Mouse (Mus musculus) A20 (cell line): ENCODE data around the gene Syt3.

Experiments
- DNase-seq: peaks from one replicate; pipeline ENCODE4 v3.0.0-alpha.2; 2011; ENCODE audit warnings: low read depth, low spot score

Gene Syt3

DNA sequence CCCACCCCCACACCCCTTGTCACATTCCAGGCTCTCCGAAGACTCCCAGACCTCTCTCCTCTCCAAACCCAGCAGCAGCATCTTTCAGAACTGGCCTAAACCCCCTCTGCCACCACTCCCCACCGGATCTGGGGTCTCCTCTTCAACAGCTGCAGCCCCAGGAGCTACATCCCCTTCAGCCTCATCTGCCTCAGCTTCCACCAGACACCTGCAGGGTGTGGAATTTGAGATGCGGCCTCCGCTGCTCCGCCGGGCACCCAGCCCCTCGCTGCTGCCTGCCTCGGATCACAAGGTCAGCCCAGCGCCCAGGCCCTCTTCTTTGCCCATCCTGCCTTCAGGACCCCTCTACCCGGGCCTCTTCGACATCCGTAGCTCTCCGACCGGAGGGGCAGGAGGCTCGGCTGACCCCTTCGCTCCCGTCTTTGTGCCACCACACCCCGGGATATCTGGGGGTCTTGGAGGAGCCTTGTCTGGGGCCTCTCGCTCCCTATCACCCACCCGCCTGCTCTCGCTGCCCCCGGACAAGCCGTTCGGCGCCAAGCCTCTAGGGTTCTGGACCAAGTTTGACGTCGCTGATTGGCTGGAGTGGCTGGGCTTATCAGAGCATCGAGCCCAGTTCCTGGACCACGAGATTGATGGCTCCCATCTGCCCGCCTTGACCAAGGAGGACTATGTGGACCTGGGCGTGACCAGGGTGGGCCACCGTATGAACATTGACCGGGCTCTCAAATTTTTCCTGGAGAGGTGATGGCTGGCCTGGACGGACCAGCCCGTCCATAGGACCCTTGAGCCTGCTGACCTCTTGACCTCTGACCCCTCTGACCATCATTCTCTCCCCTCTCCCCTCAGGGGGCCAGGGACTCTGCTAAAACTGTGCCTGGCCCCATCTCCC, 27.1 kb upstream of the Syt3 start:
- DNase-seq = no peak

DNA sequence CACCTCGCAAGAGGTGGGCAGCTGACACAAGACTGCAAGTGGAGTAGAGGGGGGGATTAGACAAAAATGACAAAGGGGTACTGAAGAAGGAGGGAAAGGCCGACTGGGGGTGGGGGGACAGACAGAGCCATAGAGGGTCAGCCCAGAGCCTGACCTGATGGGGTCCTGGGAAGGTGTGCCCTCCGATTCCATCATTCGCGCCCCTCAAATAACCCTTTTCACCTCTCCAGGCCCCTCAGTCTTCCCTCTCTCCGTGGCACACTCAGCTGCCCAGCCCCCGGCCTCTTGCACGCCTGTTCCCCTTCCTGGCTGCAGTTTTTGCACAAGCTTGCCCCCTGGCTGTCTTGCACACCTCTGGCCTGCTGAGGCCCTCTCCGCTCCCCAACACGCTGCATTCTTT, 26.4 kb upstream of the Syt3 start:
- no peak for DNase-seq

DNA sequence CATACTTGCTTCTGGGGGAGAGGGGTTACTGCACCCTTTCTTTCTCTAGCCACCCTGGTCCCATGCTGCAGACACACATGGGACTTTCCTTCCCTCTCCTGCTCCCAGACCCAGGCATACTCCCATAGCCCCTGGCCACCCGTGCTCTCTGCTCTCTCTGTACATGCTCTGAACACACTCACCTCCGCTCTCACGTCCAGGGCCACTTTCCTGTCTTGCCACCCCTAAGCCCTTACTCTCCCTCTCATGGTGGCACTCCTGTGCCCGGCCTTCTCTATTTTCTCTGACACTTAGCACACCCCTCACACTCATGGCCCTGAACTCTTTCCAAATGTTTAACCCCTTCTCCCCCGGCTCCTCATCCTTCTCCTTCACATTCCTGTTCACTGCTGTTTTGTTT, 25.9 kb upstream of the Syt3 start:
- no peak for DNase-seq

DNA sequence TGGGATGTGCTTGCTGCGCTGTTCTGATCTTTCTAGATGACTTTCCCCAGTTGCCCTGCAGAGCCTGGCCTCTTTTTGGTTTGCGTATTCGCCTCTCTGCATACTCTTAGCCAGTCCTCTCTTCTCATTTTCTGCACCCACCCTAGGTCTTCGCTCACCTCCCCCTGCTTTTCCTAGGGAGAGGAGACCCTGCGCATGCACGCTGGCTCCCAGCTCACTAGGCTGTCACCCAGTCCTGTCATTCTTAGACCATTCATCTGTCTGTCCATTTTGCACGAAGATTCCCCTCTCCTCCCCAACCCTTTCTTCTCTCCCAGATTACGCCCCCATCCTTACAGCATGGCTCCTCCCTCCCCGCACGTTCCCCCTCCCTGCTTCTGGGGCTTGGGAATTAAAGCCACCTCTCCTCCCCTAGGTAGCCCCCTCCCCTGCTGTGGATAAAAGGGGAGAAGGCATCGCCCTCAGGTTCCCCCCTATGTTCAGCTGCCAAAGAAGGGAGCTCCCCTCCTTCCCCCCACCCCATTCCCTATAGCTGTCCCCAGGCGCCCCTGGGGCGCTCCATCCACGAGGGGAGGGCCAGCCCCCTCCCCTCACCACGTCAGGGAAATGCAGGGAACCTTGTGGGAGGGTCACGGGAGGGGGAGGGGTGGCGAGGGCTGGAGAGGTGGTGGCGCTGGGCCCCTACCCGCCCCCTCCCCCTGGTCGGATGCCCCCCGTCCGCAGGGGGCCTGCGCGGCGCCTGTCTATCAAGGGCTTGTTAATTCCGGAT, 24.8 kb upstream of the Syt3 start:
- no peak for DNase-seq

DNA sequence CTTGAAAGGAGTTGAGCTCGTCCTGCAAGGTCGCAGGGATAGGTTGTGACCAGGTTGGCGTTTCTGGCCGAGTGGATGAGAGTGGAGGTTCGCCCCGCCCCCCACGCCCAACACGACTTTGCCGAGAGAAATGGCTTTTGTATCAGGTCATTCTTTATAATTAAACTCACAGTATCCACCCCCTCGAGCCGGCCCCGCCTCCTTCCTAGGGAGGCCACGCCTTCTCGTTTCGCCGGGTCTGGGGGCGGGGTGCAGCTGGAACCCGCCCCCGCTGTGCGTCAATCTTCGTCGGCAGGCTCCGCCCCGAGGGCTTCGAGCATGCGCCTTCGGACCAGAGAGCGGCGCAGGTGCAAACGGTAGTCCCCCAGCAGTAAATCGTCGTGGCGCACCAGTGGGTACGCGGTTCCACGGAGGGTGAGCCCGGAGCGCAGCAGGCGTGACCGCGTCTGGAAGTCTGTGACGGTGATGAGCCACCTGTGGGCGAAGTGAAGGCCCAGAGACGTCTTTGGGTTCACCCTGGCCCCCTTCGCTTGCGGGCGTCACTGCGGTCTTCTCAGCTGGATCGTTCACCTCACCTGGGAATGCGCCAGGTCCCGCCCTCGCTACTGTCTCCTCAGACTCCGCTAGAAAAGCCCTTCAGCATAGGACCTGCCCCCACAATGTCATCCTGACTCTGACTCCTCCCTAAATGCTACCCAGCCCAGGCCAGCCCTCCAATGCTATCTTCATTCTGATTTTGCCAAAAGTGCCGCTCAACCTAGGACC, 23.8 kb upstream of the Syt3 start:
- peak; percentile 98 for DNase-seq

DNA sequence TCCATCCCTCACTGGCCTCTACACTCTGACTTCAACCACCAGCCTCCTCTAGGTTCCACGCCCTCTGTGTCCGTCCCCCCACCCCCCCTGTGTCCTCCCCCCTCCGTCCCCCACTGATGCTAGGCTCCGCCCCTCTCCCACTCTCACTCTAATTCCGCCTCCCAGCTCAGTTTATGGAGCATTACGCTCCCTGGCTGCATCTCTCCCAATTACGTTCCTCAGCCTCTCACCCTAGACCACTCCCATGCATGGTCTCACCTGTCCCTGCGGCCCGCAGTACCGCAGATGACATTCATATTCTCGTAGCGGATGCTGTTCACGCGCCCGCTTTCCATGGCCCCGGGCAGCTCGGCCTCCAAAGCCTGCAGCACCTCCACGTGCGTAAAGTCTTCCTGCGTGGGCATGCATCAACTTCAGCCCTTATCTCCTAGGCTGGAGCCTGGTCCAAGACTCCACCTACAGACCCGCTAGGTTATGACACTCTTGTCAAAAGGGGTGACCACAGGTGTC, 23.1 kb upstream of the Syt3 start:
- peak; percentile 62 for DNase-seq

DNA sequence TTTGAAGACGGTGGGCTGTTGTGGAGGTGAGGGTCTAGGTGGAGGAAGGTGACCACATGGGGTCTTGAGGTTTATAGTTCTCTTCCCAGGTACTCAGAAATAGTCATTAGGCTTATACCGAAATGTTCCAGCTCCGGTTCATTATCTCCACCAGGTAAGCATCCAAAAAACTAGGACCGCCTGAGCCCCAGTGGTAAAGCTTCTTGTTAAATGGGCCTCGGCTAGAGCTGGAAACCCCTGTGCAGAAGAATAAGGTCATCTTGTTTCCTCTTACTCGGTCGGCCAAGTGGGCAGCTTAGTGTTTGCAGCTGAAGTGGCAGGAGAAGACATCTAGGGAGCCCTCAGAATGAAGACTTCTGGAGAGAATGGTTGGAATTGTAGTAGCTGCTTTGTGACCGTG, 11.2 kb upstream of the Syt3 start:
- no peak for DNase-seq

DNA sequence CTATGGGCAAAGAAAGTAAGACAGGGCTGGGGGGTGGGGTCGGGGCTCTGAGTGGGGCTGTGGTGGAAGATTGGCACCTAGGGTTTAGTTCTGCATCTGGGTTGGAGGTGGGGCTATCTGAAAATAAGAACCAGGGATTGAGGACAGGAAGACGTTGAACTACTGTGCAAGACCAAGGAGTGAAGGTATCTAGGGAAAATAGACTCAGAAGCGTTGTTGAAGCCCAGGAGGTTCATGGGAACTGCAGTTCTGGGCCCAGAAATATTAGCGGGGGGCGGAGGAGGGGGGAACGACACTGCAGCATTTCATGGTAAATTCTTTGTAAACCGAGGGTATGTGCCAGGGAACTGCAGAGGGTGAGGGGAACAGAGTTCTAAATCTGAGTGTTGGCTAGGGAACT, 10.4 kb upstream of the Syt3 start:
- DNase-seq = no peak

DNA sequence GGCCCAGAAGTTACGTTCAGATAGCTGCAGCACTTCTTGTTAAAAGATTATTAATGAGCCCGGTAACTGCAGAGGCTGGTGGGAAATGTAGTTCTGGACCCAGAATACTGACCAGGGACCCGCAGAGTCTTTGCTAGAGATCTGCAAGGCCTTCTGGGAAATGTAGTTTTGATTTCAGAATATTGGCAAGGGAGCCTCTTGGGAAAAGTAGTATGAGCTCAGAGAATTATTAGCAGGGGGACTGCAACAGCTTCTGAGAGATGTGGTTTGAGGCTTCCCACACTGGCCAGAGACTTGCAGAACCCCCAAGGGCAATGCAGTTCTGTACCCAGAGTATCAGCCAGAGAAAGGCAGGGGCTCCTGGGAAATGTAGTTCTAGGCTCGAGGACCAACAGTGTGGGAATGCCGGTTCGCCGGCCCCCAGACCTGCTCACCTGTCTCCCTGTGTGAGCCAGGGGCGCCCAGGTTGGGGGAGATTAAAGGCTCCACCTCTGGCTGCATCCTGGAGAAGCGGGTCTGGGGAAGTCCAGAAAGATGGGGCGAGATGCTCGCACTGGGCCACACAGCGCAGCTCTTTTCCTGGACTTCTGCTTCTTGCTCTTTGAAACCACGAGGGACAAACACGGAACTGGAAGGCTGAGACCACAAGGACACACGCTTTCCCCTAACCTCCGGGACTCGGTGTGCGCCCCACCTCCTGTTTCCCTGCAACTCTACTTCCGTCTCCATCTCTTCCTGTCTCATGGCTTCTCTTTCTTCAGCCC, 9.8 kb upstream of the Syt3 start:
- peak; percentile 92 for DNase-seq

DNA sequence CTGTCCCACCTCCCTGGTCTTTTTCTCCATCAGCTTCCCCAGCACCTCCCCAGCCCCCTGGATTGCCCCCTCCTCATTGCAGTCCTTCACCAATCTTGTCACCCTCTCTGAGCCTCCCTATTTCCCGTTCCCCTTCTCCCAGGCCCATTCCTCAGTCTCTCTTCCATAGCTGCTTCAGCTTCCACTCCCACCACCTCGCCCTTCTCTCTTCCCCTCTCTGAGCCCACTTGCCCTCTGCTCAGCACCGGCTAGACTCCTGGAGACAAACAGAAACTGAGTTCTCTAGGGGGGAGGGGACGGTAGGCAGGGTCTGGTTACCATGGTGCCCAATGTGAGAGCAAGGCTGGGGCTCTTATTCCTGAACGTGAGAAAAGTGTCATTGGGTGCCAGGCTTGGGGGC, 9.1 kb upstream of the Syt3 start:
- peak; percentile 48 for DNase-seq

DNA sequence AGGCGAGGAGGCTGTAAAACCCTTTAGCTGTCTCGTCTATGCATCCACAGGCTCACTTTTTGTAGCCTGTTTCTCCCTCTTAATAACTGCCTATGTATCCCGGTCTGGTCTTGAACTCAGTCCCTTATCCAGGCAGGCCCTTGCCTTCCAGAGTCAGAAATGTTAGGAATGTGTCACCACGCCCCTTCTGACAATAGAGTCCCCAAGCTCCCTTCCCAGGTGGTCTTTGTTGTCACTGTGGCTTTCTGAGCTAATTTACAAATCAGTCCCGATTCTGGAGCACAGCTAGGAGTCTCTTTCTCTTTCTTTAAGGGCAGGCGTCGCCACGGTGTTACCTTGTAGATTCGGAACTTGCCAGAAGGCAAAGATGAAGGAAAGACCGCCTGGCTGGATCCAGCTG, 8.7 kb upstream of the Syt3 start:
- no peak for DNase-seq

DNA sequence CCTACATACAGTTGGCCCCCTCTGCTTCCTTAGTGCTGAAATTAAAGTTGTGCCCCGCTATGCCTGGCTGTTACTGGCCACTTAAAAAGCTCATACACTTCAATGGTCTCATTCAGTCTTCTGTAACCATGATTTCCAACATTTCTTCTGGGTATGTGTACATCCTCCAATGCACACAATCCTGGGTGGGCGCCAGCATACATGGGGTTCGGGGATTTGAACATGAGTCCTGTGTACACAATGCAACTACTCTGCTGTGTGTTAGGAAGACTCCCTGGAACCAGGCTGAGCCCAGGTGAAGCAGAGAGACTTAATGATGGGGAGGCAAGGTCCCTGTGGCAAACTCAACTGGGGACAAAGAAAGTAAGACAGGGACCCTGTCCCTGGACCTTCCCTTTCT, 8.1 kb upstream of the Syt3 start:
- DNase-seq = no peak

DNA sequence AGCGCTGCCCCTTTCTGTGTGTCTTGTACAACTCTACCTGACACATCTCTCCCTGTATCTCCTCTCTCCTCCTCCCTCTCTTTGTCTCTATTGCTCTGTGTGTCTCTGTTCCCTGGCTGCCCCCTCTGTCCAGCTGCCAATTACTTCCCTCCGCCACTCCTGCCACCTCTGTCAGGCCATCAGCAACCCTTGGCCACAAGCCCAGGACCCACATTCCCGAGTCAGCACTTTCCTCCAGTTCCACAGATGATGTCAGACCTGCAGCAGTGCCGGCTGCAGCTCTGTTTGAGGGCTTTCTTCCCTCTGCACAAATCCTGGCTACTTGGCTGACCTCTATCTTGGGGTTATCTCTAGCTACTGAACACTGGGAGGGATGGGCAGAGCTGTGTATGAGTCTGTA, 5.6 kb upstream of the Syt3 start:
- DNase-seq = no peak

DNA sequence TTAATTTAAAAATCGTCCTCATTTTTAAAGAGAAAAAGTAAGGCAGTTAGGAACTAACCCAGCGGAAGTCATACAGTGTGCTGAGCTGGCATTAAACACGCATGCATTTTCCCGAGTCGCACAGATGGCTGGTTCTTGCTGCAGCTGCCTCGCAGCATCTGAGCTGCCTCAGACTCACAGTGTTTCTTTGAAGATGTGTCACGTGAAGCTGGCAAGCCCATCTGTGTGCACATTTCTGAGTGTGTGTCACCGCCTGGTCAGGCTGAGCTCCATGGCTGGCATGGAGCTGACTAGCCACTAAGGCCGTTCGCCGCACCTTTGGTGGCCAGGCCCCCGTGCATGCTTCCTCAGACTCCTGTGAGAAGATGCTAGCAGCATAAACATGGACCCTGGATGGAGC, 1.4 kb upstream of the Syt3 start:
- no peak for DNase-seq

DNA sequence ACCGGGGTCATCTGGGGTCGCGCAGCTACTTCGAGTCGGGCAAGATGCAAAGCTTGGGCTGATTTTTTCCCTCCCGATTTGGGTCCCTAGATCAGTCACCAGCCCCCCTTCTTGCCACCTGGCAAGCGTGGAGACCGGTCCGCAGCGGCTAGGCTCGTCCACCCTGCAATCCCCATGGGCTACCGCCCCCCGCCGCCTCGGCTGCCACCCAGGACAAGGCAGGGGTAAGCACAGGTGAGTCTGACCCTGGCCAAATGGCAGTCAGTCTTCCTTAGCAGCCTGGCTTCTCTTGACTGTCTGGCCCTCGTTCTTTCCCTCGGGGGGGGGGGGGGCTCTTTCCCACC, 786 bp downstream of the Syt3 start:
- DNase-seq = no peak

DNA sequence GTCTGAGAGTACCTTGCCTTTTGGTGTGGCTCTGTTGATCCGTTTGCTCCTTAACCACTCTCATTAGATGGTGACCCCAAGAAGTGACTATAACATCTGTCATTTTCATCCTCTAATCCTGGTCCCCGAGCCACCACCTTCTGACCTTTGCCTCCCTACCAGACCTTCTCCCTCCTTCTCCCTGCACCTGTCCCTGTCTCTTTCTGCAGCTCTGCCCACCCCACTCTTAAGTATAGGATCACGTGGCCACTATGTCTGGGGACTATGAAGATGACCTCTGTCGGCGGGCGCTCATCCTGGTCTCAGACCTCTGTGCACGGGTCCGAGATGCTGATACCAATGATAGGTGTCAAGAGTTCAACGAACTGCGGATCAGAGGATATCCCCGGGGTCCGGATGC, 1.8 kb downstream of the Syt3 start, which contains the start of gene 1700008O03Rik:
Gene 1700008O03Rik, minus strand, starts transcription at position 101 of the 400 bp plus-strand sequence.
- no peak for DNase-seq

DNA sequence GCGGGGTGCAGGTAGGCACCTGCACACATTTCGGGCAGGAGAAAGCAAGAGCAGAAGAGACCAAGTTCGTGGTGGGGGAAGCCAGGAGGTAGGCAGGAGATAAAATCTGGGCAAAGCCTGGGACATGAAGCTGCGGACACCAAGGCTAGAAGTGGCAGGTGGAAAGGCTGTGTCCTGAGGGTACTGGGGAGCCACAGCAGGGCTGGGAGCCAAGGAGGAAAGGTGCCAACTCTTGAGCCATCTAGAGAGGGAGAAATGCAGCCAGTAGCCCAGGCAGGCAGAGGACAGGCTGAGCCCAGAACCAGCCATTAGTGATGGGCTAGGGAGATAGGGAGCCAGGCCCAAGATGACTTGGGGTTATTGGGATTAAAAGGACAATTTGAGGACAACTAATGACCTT, 7.9 kb downstream of the Syt3 start:
- no peak for DNase-seq

DNA sequence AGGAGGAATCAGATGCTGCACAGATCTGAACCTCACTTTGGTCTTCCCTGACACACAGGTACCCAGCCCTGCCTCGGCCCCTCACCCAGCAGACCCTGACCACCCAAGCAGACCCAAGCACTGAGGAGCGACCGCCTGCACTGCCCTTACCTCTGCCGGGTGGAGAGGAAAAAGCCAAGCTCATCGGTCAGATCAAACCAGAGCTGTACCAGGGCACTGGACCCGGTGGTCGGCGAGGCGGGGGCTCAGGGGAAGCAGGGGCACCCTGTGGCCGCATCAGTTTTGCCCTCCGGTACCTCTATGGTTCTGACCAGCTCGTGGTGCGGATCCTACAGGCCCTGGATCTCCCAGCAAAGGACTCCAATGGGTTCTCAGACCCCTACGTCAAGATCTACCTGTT, 8.4 kb downstream of the Syt3 start:
- no peak for DNase-seq

DNA sequence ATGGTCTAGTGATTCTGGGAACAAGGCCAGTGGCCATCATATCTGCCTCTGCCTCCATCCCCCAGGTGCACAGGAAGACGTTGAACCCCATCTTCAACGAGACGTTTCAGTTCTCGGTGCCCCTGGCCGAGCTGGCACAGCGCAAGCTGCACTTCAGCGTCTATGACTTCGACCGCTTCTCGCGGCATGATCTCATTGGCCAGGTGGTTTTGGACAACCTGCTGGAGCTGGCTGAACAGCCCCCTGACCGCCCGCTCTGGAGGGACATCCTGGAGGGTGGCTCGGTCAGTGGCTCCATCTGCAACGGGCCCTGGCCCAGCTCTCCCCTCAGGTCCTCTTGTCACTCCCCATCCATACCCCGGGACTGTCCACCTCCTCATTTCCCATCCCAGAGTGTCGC, 9.4 kb downstream of the Syt3 start:
- no peak for DNase-seq

DNA sequence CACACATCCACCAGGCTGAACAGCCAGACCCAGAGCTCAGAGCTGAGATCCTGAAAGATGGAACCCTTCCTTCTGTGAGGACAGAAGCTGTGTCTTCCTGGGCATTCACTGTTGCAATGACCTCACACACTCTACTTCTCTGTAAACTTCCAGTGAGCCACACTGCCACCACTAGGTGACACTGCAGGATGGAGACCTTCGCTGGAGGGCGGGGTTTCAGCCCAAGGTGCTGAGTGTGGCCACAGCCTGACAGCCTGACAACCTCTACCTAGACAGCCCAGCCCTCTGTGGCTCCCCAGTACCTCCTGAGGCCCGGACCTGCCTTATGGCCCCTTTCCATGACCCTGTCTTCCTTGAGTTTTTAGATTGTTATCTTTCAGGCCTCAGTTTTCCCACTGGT, 14.7 kb downstream of the Syt3 start:
- DNase-seq = peak; percentile 78

DNA sequence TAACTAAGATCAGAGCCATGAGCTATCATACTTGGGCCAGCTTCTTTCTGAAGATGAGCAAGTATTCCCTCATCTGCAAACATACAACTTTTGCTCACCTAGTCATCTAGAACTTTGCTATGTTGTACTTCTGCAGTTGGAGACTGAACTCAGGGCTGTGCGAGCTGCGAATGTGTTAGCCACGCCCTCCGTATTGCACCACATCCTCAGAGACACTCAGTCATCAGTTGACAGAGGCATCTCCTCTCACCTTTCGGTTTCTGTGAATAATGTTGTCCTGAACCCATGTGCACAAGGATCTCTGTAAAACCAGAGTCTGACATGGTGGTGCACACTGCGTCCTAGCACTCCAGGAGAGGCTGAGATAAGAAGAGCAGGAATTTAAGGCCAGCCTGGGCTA, 17.8 kb downstream of the Syt3 start:
- DNase-seq = peak; percentile 29
